Mouse (Mus musculus): ENCODE measurements around the gene Olfr1410.

Olfr1410 gene

DNA sequence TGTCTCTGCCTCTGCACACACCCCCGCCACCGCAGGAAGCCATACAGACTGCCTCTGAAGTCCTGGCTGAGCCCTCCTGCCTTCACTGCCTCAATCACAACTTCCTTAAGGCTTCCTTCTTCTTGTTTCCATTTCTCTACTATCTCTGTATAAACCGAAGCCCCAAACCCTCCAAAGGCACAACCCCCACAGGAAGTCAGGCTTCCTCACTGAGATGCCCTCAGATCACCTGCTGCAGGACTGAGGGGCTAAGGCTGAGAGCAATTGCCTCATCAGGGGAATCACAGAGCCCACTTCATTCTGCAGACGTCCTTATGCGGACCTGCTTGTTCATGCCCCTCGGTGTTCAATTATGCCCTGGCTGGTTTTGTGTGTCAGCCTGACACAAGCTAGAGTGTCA is 34.8 kb downstream of the Olfr1410 start:
- no peak for DNase-seq (ENCODE audit: low spot score in 2 of 2)

- DNase-seq (ENCODE audit: low spot score in 2 of 2), result peak; percentile 79 to 86
Observed at GRCm38 (mm10) chr1:92641514-92642272, 36.1 kb downstream of the Olfr1410 start, which contains the start of gene Cops9. TSS of gene Cops9 (minus strand) at chr1:92641985.

DNA sequence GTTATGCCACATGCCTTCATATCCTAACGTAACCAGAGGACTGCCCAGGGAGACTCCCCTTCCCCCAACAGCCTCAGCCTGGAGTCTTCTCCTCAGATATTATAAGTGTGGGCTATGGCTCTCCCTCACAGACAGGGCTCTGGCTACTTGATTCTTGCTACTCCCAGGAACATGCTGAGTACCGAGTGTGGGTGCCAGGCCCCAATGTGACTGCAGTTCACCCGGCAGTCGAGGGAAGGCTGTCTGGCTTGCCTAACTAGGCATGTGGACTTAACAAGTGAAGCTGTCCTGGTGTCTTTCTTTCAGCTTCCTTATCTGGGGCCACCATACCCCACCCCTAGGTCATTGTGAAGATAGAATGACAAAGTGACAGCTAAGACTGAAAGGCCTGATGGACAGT is 38.1 kb downstream of the Olfr1410 start:
- DNase-seq (ENCODE audit: low spot score in 2 of 2), result no peak

GRCm38 (mm10) chr1:92644916-92645315 is 39.3 kb downstream of the Olfr1410 start:
- DNase-seq (ENCODE audit: low spot score in 2 of 2), result no peak

DNA sequence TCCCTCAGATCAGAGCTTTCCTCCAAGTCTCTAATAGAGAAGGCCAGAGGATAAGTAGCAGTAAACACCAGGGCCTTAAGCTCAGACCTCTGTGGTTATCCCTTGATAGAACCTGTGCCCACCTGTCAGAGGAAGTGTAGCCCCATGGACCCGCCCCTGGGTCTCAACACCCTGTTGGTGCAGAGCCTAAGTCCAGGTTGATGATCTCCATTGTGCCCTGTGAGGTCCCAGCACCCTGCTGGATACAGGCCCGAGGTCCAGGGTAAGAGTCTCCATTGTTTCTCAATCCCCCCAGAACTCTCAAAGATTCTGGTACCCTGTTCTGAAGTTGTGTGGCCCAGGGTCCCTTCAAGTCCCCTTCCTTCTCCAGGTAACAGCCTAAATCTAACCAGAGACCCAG is 40.5 kb downstream of the Olfr1410 start:
- no peak for DNase-seq (ENCODE audit: low spot score in 2 of 2)

GRCm38 (mm10) chr1:92646601-92647000 is 41.0 kb downstream of the Olfr1410 start:
- no peak for DNase-seq (ENCODE audit: low spot score in 2 of 2)

GRCm38 (mm10) chr1:92647026-92647425 is 41.4 kb downstream of the Olfr1410 start:
- DNase-seq (ENCODE audit: low spot score in 2 of 2), result no peak

- peak in 1 of 2 experiments; percentile 77 for DNase-seq (ENCODE audit: low spot score in 2 of 2)
Observed at GRCm38 (mm10) chr1:92647752-92648151, 42.2 kb downstream of the Olfr1410 start.

DNA sequence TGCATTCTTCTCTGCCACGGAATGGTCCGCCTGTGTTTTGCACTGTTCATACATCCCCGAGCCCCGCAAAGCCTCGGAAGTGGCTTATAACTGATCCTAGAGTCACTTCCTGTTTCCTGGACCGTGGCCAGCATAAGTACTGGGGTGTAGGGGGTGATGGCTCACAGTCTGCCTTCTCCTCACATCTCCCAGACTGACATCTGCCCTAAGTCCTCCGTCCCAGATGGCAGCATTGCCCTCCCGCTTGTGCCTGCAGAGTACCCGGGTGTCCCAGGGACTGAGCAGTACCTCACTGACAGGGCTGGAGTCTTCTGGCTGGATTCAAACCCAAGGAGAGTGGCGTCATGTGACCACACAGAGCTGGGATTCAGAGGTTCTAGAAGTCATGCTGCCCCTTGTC is 42.6 kb downstream of the Olfr1410 start:
- no peak for DNase-seq (ENCODE audit: low spot score in 2 of 2)

- peak in 1 of 2 experiments; percentile 70 for DNase-seq (ENCODE audit: low spot score in 2 of 2)
Observed at GRCm38 (mm10) chr1:92648673-92649072, 43.1 kb downstream of the Olfr1410 start, which contains the start of gene Otos. TSS of gene Otos (minus strand) at chr1:92648841.

DNA sequence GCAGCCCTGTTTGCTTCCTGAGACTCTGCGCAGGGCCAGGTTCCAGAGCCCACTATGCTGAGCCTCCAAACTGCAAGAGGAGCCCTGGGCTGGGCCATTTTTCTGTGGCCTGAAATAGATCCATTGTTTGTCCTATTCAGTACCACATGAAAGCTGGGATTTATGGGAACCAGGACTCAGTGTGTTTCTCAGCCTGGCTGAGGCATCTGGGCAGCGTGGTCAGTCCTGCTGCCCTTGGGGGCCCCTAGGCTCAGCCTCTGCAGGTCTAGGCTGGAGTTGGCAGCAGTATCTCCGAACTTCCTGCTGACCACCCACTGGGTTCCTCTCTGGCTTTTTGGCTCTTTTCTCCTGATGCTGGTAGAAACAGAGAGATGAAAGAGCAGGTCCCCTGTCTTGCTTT is 45.9 kb downstream of the Olfr1410 start:
- DNase-seq (ENCODE audit: low spot score in 2 of 2), result no peak

DNA sequence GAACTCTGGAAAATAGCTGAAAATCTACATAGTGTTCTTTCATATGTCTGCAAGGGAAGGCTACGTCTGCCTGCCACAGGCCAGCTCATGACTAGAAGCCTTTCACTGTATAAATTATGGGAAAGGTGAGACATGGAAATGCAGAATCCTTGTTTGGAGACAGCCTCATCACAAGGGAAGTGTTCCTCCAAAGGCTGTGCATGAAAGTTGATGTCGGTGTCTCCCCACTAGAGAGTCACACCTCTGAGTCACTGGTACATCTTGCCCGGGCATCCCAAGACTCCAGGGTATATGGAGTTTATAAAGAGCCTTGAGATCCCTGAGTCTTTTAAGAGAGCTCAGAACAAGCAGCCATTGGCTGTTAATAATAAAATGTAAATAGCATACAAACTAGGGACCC is 47.6 kb downstream of the Olfr1410 start:
- DNase-seq (ENCODE audit: low spot score in 2 of 2), result no peak

- DNase-seq (ENCODE audit: low spot score in 2 of 2), result no peak
Observed at GRCm38 (mm10) chr1:92654676-92655075, 49.1 kb downstream of the Olfr1410 start.

DNA sequence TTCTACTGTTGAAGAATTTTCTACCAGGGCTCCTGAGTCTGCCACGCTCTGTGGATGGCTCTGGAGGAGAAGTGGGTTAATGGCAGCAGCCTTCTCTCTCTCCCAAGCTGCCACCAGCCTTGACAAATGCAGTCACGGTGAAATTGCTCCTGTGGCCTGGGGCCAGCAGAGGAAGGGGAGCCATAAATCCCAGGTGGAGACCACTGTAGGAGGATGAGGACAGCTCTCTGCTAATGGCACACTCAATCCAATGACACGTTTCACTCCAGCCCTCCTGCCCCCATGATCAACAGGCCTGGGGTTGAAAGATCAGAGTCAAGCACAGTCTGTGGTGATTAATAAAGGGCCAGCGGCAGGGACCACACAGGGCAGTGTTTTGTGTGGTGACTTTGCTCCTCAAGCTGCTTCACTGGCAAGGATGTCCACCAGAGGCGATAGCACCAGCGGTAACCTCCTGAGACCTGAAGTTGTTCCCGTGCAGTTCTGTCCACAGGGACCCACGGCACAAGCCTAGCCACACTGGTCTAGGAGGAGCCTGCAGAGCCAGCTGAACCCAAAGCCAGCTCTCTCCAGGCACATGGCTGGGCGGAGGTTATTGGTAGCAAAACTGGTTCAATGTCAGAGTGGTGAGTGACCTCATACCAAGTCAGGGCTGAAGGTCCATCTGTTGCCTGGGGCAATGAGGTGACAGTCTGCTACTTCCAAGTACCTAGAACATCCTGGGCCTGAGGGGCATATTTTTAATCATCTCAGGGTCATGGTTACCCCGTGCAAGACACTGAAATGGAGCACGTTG is 51.6 kb downstream of the Olfr1410 start:
- DNase-seq (ENCODE audit: low spot score in 2 of 2), result no peak

DNA sequence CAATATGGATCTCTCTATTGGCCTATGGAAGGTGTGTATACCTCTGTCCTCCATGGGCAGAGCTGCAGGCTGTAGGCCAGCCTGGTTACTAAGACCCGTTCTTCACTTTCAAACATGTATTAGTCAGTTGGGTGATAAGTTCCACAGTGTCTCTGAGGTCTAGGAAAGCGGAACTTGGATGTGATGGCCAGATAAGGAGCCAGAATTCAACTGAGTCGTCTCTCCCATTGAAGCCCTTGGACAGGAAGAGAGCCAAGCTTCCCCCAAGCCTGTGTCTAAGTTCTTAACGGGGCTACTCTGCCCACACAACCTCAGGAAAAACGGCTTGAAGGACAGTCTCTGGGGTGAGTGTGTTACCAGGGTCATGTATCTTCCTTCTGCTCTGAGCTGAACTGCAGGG is 53.8 kb downstream of the Olfr1410 start:
- no peak for DNase-seq (ENCODE audit: low spot score in 2 of 2)

Measured in frontal cortex, postnatal 10 days (tissue).